Mouse (Mus musculus): ENCODE results near the gene Mutyh.
A peak's percentile ranks its signal among the peaks of the same experiment; 100 is the strongest.

Gene Mutyh

GRCm38 (mm10) chr4:116807197-116808129 lies at the start of gene Mutyh, which contains the start of gene Toe1:
Mutyh (plus strand) TSS chr4:116807723.
Toe1 (minus strand) TSS chr4:116807640.
- DNase-seq (ENCODE audit: low spot score in 2 of 2), result peak; percentile 84 to 94

- no peak for DNase-seq (ENCODE audit: low spot score in 2 of 2)
Measured at GRCm38 (mm10) chr4:116761914-116762313, 45.6 kb upstream of the Mutyh start.

- no peak for DNase-seq (ENCODE audit: low spot score in 2 of 2)
Measured at GRCm38 (mm10) chr4:116764001-116764400, 43.5 kb upstream of the Mutyh start.

GRCm38 (mm10) chr4:116768510-116768909 lies 39.0 kb upstream of the Mutyh start:
- DNase-seq (ENCODE audit: low spot score in 2 of 2), result no peak

GRCm38 (mm10) chr4:116769060-116769459 lies 38.5 kb upstream of the Mutyh start:
- DNase-seq (ENCODE audit: low spot score in 2 of 2), result no peak

- no peak for DNase-seq (ENCODE audit: low spot score in 2 of 2)
Measured at GRCm38 (mm10) chr4:116776391-116776790, 31.1 kb upstream of the Mutyh start.

GRCm38 (mm10) chr4:116777079-116777478 lies 30.4 kb upstream of the Mutyh start:
- DNase-seq (ENCODE audit: low spot score in 2 of 2), result no peak

- DNase-seq (ENCODE audit: low spot score in 2 of 2), result no peak
Measured at GRCm38 (mm10) chr4:116780541-116780940, 27.0 kb upstream of the Mutyh start.

GRCm38 (mm10) chr4:116781366-116781765 lies 26.2 kb upstream of the Mutyh start:
- DNase-seq (ENCODE audit: low spot score in 2 of 2), result no peak

GRCm38 (mm10) chr4:116782171-116782570 lies 25.4 kb upstream of the Mutyh start:
- no peak for DNase-seq (ENCODE audit: low spot score in 2 of 2)

GRCm38 (mm10) chr4:116786587-116786986 lies 20.9 kb upstream of the Mutyh start:
- no peak for DNase-seq (ENCODE audit: low spot score in 2 of 2)

- no peak for DNase-seq (ENCODE audit: low spot score in 2 of 2)
Measured at GRCm38 (mm10) chr4:116787985-116788760, 19.4 kb upstream of the Mutyh start.

- peak; percentile 75 to 80 for DNase-seq (ENCODE audit: low spot score in 2 of 2)
Measured at GRCm38 (mm10) chr4:116788956-116789355, 18.6 kb upstream of the Mutyh start.

- no peak for DNase-seq (ENCODE audit: low spot score in 2 of 2)
Measured at GRCm38 (mm10) chr4:116792453-116792852, 15.1 kb upstream of the Mutyh start.

GRCm38 (mm10) chr4:116794273-116794672 lies 13.2 kb upstream of the Mutyh start:
- DNase-seq (ENCODE audit: low spot score in 2 of 2), result no peak

- DNase-seq (ENCODE audit: low spot score in 2 of 2), result no peak
Measured at GRCm38 (mm10) chr4:116796442-116797110, 10.9 kb upstream of the Mutyh start.

- no peak for DNase-seq (ENCODE audit: low spot score in 2 of 2)
Measured at GRCm38 (mm10) chr4:116799901-116800300, 7.6 kb upstream of the Mutyh start.

- DNase-seq (ENCODE audit: low spot score in 2 of 2), result no peak
Measured at GRCm38 (mm10) chr4:116811012-116811411, 3.5 kb downstream of the Mutyh start.

GRCm38 (mm10) chr4:116815276-116815675 lies 7.8 kb downstream of the Mutyh start:
- no peak for DNase-seq (ENCODE audit: low spot score in 2 of 2)

- no peak for DNase-seq (ENCODE audit: low spot score in 2 of 2)
Measured at GRCm38 (mm10) chr4:116817486-116817885, 10.0 kb downstream of the Mutyh start.

GRCm38 (mm10) chr4:116819968-116820901 lies 12.7 kb downstream of the Mutyh start:
- no peak for DNase-seq (ENCODE audit: low spot score in 2 of 2)
